Mouse (Mus musculus): Measurements from ENCODE around the gene Cacna1g. TPM values are rescaled to one million over a fixed set of nuclear protein-coding genes. Genes with fewer than 3 reads are reported as not detected.

Cacna1g gene
- polyA plus RNA-seq, 1 experiment = not detected

GRCm38 (mm10) chr11:94469136-94470064 is 4.6 kb downstream of the Cacna1g start:
- TF ChIP-seq POLR2A (IDR thresholded peaks at IDR 0.05; ENCODE audit: borderline replicate concordance, low read depth, low read length) = no peak
- TF ChIP-seq CTCF (IDR thresholded peaks at IDR 0.05; ENCODE audit: low read depth, low read length) = no peak
- no peak overlapping the region for H3K27ac ChIP-seq (ENCODE audit: insufficient read depth, low read depth, low read length)
- H3K4me3 ChIP-seq (ENCODE audit: insufficient read depth, low read length) = no peak overlapping the region
- peaks cover 19% of the 10 kb centered on the region for H3K4me1 ChIP-seq (ENCODE audit: control insufficient read depth, insufficient read depth, low read length)

- H3K4me1 ChIP-seq (ENCODE audit: control insufficient read depth, insufficient read depth, low read length) = peaks cover 19% of the 10 kb centered on the region
- TF ChIP-seq CTCF (IDR thresholded peaks at IDR 0.05; ENCODE audit: low read depth, low read length) (no peak), POLR2A (IDR thresholded peaks at IDR 0.05; ENCODE audit: borderline replicate concordance, low read depth, low read length) (no peak)
- no peak overlapping the region for H3K4me3 ChIP-seq (ENCODE audit: insufficient read depth, low read length)
- H3K27ac ChIP-seq (ENCODE audit: insufficient read depth, low read depth, low read length) = no peak overlapping the region
Measured at GRCm38 (mm10) chr11:94468582-94469064, 5.4 kb downstream of the Cacna1g start.

GRCm38 (mm10) chr11:94466333-94466855 is 7.6 kb downstream of the Cacna1g start:
- Histone ChIP-seq H3K4me1 (ENCODE audit: control insufficient read depth, insufficient read depth, low read length) (peaks cover 19% of the 10 kb centered on the region), H3K4me3 (ENCODE audit: insufficient read depth, low read length) (no peak overlapping the region), H3K27ac (ENCODE audit: insufficient read depth, low read depth, low read length) (no peak overlapping the region)
- TF ChIP-seq CTCF (IDR thresholded peaks at IDR 0.05; ENCODE audit: low read depth, low read length) = no peak
- TF ChIP-seq POLR2A (IDR thresholded peaks at IDR 0.05; ENCODE audit: borderline replicate concordance, low read depth, low read length) = no peak

- peaks cover 19% of the 10 kb centered on the region for H3K4me1 ChIP-seq (ENCODE audit: control insufficient read depth, insufficient read depth, low read length)
- TF ChIP-seq POLR2A (IDR thresholded peaks at IDR 0.05; ENCODE audit: borderline replicate concordance, low read depth, low read length) (no peak), CTCF (IDR thresholded peaks at IDR 0.05; ENCODE audit: low read depth, low read length) (no peak)
- no peak overlapping the region for H3K27ac ChIP-seq (ENCODE audit: insufficient read depth, low read depth, low read length)
- no peak overlapping the region for H3K4me3 ChIP-seq (ENCODE audit: insufficient read depth, low read length)
Measured at GRCm38 (mm10) chr11:94464170-94464569, 9.8 kb downstream of the Cacna1g start.

- Histone ChIP-seq H3K4me1 (ENCODE audit: control insufficient read depth, insufficient read depth, low read length) (peaks cover 4% of the 10 kb centered on the region), H3K4me3 (ENCODE audit: insufficient read depth, low read length) (no peak overlapping the region), H3K27ac (ENCODE audit: insufficient read depth, low read depth, low read length) (no peak overlapping the region)
- TF ChIP-seq CTCF (IDR thresholded peaks at IDR 0.05; ENCODE audit: low read depth, low read length) = no peak
- TF ChIP-seq POLR2A (IDR thresholded peaks at IDR 0.05; ENCODE audit: borderline replicate concordance, low read depth, low read length) = no peak
Measured at GRCm38 (mm10) chr11:94461856-94462255, 12.1 kb downstream of the Cacna1g start.

- H3K4me1 ChIP-seq (ENCODE audit: control insufficient read depth, insufficient read depth, low read length) = no peaks in the 10 kb centered on the region
- H3K27ac ChIP-seq (ENCODE audit: insufficient read depth, low read depth, low read length) = no peak overlapping the region
Measured at GRCm38 (mm10) chr11:94457001-94457400, 17.0 kb downstream of the Cacna1g start.

DNA sequence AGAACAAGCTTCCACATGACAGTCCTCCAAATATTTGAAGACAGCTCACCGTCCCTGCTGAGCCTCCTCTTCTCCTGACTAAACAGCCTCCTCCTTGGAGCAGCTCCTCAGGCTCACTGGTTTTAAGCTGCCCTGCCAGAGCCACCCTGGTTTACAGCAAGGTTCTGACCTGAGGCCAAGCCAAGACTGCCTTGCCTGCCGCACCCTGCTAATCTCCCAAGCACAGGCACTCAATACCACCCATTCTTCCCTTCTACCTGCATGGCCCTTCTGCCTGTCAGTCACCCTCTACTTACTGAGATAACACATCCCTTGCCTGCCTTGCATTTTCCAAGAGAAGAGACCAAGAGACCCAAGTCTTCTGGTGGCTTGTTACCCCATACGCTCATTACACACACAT is 17.7 kb downstream of the Cacna1g start:
- H3K4me3 ChIP-seq (ENCODE audit: insufficient read depth, low read length) = no peak overlapping the region
- no peaks in the 10 kb centered on the region for H3K4me1 ChIP-seq (ENCODE audit: control insufficient read depth, insufficient read depth, low read length)
- no peak for TF ChIP-seq POLR2A (IDR thresholded peaks at IDR 0.05; ENCODE audit: borderline replicate concordance, low read depth, low read length)
- TF ChIP-seq CTCF (IDR thresholded peaks at IDR 0.05; ENCODE audit: low read depth, low read length) = no peak
- H3K27ac ChIP-seq (ENCODE audit: insufficient read depth, low read depth, low read length) = no peak overlapping the region

More at GRCm38 (mm10) chr11:94457001-94457400, 17.0 kb downstream of the Cacna1g start:
- H3K4me3 ChIP-seq (ENCODE audit: insufficient read depth, low read length) = no peak overlapping the region
- no peak for TF ChIP-seq POLR2A (IDR thresholded peaks at IDR 0.05; ENCODE audit: borderline replicate concordance, low read depth, low read length)
- no peak for TF ChIP-seq CTCF (IDR thresholded peaks at IDR 0.05; ENCODE audit: low read depth, low read length)

DNA sequence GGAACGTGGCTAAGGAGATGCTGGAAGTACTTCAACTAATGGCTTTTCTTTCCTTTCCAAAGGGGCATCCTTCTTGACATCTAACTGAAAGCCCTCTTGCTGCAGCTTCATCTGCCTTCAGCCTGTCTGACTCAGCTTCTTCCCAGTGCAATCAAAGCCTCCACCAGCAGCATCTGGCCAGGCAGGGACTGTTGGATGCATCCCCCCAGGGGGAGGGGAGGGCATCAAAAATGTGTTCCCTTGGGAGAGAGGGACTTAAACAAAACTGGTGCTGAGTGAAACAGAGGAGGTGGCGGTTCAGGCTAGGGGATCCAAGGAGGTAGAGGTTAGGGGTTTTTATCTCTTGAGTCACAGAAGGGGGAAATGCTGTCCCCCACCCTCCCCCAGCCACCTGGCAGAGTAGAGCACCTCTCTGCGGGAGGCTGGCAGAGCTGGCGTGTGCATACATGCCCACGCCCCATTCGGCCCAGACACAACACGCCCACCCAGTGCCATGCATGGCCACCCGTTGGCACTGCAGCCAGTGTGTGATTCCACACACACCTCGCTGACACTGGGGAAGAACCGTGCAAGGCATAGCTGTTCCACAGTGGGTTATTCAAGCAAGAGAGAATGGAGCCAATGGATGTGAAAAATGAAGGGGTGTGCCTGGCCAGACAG is 18.7 kb downstream of the Cacna1g start:
- no peak for TF ChIP-seq CTCF (IDR thresholded peaks at IDR 0.05; ENCODE audit: low read depth, low read length)
- no peak for TF ChIP-seq POLR2A (IDR thresholded peaks at IDR 0.05; ENCODE audit: borderline replicate concordance, low read depth, low read length)
- Histone ChIP-seq H3K4me3 (ENCODE audit: insufficient read depth, low read length) (no peak overlapping the region), H3K4me1 (ENCODE audit: control insufficient read depth, insufficient read depth, low read length) (no peaks in the 10 kb centered on the region), H3K27ac (ENCODE audit: insufficient read depth, low read depth, low read length) (no peak overlapping the region)

GRCm38 (mm10) chr11:94454756-94455155 is 19.2 kb downstream of the Cacna1g start:
- no peak overlapping the region for H3K27ac ChIP-seq (ENCODE audit: insufficient read depth, low read depth, low read length)
- no peaks in the 10 kb centered on the region for H3K4me1 ChIP-seq (ENCODE audit: control insufficient read depth, insufficient read depth, low read length)
- no peak for TF ChIP-seq POLR2A (IDR thresholded peaks at IDR 0.05; ENCODE audit: borderline replicate concordance, low read depth, low read length)
- no peak for TF ChIP-seq CTCF (IDR thresholded peaks at IDR 0.05; ENCODE audit: low read depth, low read length)
- no peak overlapping the region for H3K4me3 ChIP-seq (ENCODE audit: insufficient read depth, low read length)

All from bone marrow macrophage, adult 2 months (primary cell).